Mouse (Mus musculus): ENCODE data around the gene A530064D06Rik.
A peak's percentile ranks its signal among the peaks of the same experiment; 100 is the strongest.
"Not testable (repeated sequence)": the region's sequence is repeated elsewhere in the genome, so short reads cannot be mapped to it uniquely, and the experiment has no call there.

The A530064D06Rik gene

GRCm38 (mm10) chr17:48167103-48167502 is at the start of gene A530064D06Rik:
A530064D06Rik (minus strand) TSS chr17:48167275.
- DNase-seq (ENCODE audit: low read depth, low spot score): not testable (repeated sequence)

- no peak for DNase-seq (ENCODE audit: low read depth, low spot score)
Measured at GRCm38 (mm10) chr17:48215429-48215828, 48.4 kb upstream of the A530064D06Rik start.

DNA sequence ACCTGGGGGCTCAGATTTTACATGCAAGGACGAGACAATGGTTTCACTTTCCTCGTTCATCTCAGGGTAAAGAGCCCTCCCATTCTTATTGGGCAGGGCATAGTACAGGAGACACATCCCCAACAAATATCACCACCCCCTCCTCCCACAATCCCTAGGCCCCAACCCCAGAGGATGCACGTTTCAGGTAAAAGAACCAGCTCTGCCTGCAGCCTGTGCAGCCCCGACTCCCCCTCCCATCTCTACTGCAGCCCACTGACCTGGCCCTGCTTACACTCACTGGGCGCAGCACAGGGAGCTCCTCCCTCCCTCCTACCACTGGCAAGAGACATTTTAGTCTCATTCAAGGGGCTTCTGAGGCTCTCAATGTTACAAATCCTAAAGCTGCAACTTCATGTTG is 46.4 kb upstream of the A530064D06Rik start:
- no peak for DNase-seq (ENCODE audit: low read depth, low spot score)

GRCm38 (mm10) chr17:48212596-48212995 is 45.5 kb upstream of the A530064D06Rik start:
- DNase-seq (ENCODE audit: low read depth, low spot score): no peak

- DNase-seq (ENCODE audit: low read depth, low spot score): no peak
Measured at GRCm38 (mm10) chr17:48203086-48203485, 36.0 kb upstream of the A530064D06Rik start.

DNA sequence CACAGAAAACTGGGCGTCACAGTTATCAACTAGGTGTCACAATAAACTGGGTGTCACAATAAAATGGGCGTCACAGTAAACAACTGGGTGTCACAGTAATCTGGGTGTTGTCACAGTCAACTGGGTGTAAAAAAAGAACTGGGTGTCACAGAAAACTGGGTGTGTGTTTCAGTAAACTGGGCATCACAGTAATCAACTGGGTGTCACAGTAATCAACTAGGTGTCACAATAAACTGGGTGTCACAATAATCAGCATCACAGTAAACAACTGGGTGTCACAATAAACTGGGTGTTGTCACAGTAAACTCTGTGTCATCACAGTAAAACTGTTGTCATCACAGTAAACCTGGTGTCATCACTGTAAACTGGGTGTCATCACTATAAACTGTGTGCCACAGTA is 25.3 kb upstream of the A530064D06Rik start:
- no peak for DNase-seq (ENCODE audit: low read depth, low spot score)

GRCm38 (mm10) chr17:48185252-48185651 is 18.2 kb upstream of the A530064D06Rik start:
- DNase-seq (ENCODE audit: low read depth, low spot score): no peak

DNA sequence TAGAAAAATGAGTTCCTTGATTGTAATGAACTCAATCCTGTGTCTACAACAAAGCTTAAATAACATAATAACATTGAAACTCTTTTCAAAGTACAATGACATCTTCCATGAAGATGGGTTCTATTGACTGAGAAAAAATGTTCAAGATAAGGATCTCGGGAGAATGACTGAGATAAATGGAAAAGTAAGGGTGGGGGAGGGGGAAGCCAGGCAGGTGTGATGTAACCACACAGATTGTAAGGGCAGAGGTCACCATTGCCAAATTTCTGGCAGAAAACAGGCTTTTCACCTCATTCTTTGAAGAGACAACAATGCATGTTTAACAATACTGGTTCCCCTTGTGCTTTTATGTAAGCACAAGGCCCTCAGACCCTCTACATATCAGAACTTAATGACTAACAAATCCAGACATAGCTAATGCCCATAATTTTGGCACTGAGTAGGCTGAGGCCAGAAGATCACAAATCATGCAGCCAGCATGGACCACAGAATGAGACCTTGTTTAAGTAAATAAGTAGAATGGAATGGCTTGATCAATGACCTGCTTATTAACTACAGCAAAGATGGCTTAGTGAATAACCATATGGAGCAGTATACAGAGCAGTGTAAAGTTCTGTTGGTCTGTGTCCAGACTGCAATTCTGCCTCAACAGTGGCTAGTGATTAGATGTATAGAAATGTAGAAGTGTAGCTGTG is 9.5 kb downstream of the A530064D06Rik start:
- DNase-seq (ENCODE audit: low read depth, low spot score): no peak

DNA sequence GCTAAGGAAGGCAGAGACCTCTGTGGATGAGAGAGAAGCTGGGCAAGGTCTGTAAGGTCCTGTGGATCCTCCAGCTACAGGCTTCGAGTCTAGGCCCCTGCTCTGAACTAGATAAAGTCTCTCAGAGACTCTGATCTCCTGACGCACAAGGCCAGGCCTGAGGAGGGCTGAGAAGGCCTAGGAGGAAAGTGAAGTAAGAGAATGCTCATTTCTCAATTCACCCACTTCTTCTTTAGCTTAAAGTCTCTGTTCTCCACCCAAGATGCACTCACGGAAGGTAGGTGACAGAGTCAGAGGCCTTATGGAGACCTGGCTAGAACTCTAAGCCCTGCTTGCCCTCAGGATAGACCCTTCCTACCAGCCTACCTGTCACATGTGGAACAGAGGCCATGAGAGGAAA is 21.0 kb downstream of the A530064D06Rik start, which contains the start of gene 9830107B12Rik:
9830107B12Rik (minus strand) TSS at position 149 of the 400 bp plus-strand sequence.
- no peak for DNase-seq (ENCODE audit: low read depth, low spot score)

- no peak for DNase-seq (ENCODE audit: low read depth, low spot score)
Measured at GRCm38 (mm10) chr17:48132810-48133209, 34.3 kb downstream of the A530064D06Rik start.

GRCm38 (mm10) chr17:48120456-48120855 is 46.6 kb downstream of the A530064D06Rik start:
- no peak for DNase-seq (ENCODE audit: low read depth, low spot score)

DNA sequence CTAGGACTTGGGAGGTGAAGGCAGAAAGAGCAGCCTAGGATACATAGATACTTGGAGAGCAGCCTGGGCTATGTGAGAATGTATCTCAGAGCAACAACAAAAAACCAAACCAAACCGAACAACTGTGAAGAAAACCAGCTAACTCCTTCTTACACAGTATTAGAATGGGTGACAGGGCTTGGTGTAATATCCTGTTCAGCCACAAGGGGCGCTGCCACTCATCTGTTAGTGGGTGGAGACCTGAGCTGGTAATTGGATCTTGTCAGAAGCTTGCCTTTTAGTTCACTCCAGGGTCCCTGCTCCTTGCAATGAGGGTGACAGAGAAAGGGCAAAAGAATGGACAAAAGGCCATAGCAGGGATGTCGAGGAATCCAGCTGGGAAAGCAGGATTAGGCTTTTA is 47.4 kb downstream of the A530064D06Rik start:
- DNase-seq (ENCODE audit: low read depth, low spot score): peak; percentile 56

GRCm38 (mm10) chr17:48118570-48118969 is 48.5 kb downstream of the A530064D06Rik start:
- DNase-seq (ENCODE audit: low read depth, low spot score): no peak

DNA sequence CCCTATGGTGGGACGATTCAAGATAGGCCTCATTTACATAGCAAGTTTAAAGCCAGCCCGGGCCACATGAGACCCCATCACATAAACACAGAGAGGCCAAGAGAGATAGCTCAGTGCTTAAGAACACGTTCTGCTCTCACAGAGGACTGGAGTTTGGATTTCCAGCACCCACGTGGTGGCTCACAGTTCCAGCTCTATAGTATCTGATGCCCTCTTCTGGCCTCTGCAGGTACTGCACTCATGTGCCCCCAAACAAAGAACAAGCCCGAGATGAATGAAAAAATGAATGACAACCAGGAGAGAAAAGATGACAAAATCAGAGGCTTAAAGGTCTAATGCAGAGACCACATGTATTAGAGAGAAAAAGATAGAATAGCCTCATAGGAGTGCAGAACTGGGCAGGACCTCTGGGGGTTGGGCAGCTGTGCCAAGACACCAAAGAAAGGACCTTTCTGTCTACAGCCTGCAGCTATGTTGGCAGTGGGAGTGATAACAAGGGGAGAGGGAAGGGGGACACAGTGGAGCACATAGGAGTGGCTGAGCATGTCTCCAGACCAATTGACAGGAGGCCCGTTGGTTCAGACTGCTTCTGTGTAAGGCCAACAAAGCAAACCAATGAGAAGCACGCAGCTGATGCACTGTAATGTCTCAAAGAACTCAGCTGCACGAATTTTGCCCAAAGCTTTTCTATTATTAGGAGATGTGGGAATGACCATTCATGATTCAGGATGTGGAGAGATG is 56.4 kb downstream of the A530064D06Rik start:
- DNase-seq (ENCODE audit: low read depth, low spot score): no peak

DNA sequence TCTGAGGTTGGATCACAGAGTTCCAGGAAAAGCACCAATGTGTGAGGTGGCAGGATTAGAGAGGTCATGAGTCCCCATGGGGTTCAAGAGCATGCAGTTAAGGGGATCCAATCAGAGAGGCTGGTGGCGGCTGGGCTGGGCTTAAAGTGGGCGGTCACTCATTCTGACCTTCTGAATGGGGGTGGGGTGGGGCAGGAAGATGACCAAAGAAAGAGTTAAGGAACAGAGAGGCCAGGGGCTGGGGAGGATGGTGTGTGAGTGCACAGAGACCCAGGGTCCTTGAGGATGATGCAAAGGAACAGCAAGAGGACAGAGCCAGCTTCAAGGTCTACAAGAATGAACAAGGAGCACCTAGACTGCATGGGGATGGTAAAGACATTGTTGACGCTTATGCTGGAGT is 58.6 kb downstream of the A530064D06Rik start:
- no peak for DNase-seq (ENCODE audit: low read depth, low spot score)

- DNase-seq (ENCODE audit: low read depth, low spot score): no peak
Measured at GRCm38 (mm10) chr17:48107862-48108261, 59.2 kb downstream of the A530064D06Rik start.

- DNase-seq (ENCODE audit: low read depth, low spot score): no peak
Measured at GRCm38 (mm10) chr17:48107333-48107732, 59.7 kb downstream of the A530064D06Rik start.

DNA sequence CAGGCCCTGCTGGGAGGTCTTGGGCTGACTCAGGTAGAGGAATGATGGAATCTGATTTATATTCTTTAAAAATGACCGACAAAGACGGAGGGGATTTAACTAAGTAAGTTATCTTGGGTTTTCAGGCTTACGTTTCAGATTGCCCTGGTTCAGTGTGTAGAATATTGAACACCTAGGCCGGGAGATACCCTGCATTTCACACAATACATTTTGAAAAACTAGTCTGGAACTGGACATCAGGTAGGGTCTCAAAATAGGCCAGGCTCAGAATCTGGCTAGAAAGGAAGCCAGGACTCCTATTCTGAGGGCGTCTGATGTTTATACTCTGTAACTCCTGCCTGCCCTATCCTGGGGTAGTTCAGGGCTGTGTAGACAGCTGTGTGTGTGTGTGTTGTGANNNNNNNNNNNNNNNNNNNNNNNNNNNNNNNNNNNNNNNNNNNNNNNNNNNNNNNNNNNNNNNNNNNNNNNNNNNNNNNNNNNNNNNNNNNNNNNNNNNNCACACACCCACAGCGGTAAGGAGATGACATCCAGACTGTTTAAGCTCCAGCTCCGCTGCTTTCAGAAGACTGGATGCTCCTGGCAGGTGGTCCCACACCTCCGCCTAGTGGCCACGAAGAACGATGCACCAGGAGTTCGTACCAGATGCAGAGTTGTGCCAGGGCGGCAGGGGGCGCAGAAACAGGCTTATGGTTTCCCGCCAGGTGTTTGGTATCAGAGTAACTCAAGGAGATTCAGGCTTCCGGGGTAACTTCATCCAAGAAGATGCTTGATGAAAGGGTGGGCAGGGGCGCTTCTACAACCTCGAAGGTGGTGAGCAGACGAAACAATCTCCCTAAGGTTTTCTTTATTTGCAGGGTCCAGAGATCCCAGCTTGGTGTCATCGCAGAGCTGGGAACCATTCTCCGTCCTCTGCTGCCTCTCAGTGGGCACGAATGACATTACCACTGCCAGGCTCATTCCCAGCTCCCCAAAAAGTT is 66.3 kb downstream of the A530064D06Rik start:
- peak; percentile 29 for DNase-seq (ENCODE audit: low read depth, low spot score)

- no peak for DNase-seq (ENCODE audit: low read depth, low spot score)
Measured at GRCm38 (mm10) chr17:48099312-48099711, 67.8 kb downstream of the A530064D06Rik start.
